Mouse (Mus musculus) midbrain, postnatal 0 days (tissue): ENCODE data around the gene Sel1l. TPM values are rescaled to one million over a fixed set of nuclear protein-coding genes. Genes with fewer than 3 reads are reported as not detected.

Experiments
- ATAC-seq: fragments of 200-750 bp; cut with Nextera tagmentation; 2 replicates; pipeline ENCODE4 v1.8.0; 2017; ENCODE audit warnings: moderate number of reproducible peaks, mild to moderate bottlenecking, moderate TSS enrichment, moderate library complexity; ENCODE audit not compliant: low FRiP score
- DNase-seq: peaks from one replicate; pipeline ENCODE4 v3.0.0-alpha.2; 2015; ENCODE audit warnings: low spot score
- H3K27ac ChIP-seq: fragments of 300-500 bp; sonication (generic); 2 replicates; pipeline ENCODE4 v1.5.1; 2014; ENCODE audit warnings: low read depth, mild to moderate bottlenecking, low read length, mixed read lengths
- H3K27me3 ChIP-seq: fragments of 300-500 bp; sonication (generic); 2 replicates; pipeline ENCODE4 v1.6.1; 2014; ENCODE audit warnings: low read length, control low read depth, mixed read lengths; ENCODE audit not compliant: insufficient read depth
- H3K36me3 ChIP-seq: fragments of 300-500 bp; sonication (generic); 2 replicates; pipeline ENCODE4 v1.6.1; 2014; ENCODE audit warnings: low read length, control low read depth, mixed read lengths; ENCODE audit not compliant: insufficient read depth
- H3K4me1 ChIP-seq: fragments of 300-500 bp; sonication (generic); 2 replicates; pipeline ENCODE4 v1.6.1; 2014; ENCODE audit warnings: mild to moderate bottlenecking, control low read depth, antibody characterized with exemption, low read length, mixed read lengths; ENCODE audit not compliant: insufficient read depth
- H3K4me2 ChIP-seq: fragments of 300-500 bp; sonication (generic); 2 replicates; pipeline ENCODE4 v1.6.1; 2014; ENCODE audit warnings: low read depth, mild to moderate bottlenecking, low read length, mixed read lengths; ENCODE audit not compliant: poor library complexity, severe bottlenecking
- H3K4me3 ChIP-seq: fragments of 300-500 bp; sonication (generic); 2 replicates; pipeline ENCODE4 v1.5.1; 2014; ENCODE audit warnings: low read depth, mild to moderate bottlenecking, low read length, moderate library complexity
- H3K9ac ChIP-seq: fragments of 300-500 bp; sonication (generic); replicated peaks from 2 replicates; pipeline ENCODE4 v1.6.1; 2014; ENCODE audit warnings: mild to moderate bottlenecking, low read length, moderate library complexity, mixed read lengths; ENCODE audit not compliant: poor library complexity, severe bottlenecking
- H3K9me3 ChIP-seq: fragments of 300-500 bp; sonication (generic); 2 replicates; pipeline ENCODE4 v1.6.1; 2016; ENCODE audit warnings: low read length, control low read depth
- CTCF ChIP-seq: IDR thresholded peaks from 2 replicates; pipeline ENCODE4 v1.5.1; 2016; ENCODE audit warnings: antibody characterized with exemption, mild to moderate bottlenecking
- WGBS: fragments of 180-500 bp; shearing (Covaris S2); extraction: QIAGEN DNeasy Blood & Tissue Kit; methylation state at CpG from one replicate; pipeline ENCODE4 v1.1.7; 2014; 5-methylcytosine and 5-hydroxymethylcytosine counted together
- microRNA-seq: library from miRNA; unstranded; fragments of <30 nt; microRNA quantifications from one replicate; pipeline ENCODE4, GENCODE M21; 2016; ENCODE audit warnings: borderline number of aligned reads
- polyA plus RNA-seq: library from polyadenylated mRNA; unstranded; fragments of >200 nt; fragmentation: Nextera tagmentation; extraction: Ambion mirVana; gene quantifications from 2 replicates; pipeline ENCODE4 v1.2.1, GENCODE M21; 2015
- total RNA-seq: library from RNA; depleted of rRNA; stranded (reverse); fragments of >200 nt; gene quantifications from 2 replicates; pipeline ENCODE4 v1.2.3, GENCODE M21; 2014; rRNA removed

Gene Sel1l
- total and polyA plus RNA-seq, 2 experiments from 2014 or later: 67.3 to 93.3 TPM

DNA sequence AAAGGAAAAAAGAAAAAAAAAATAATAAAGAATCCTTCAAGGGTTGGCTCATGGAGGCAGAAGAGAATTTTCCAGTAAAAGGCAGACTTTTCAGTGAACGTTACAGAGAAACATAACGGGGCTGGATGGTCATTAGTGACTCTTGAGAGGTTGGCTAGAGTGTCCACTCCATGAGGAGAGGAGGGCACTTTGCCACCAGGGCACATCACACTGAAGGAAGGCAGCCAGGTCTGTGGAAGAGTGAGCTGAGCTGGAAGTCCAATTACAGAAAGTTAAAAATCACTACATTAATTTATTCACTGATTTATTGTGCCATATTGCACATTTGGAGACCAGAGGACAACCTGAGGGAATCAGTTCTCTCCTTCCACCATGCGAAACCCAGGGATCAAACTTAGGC is 89.1 kb downstream of the Sel1l start:
- H3K36me3 ChIP-seq: no peaks in the 10 kb centered on the region
- H3K27ac ChIP-seq: no peak overlapping the region
- H3K9ac ChIP-seq: no peak overlapping the region
- H3K9me3 ChIP-seq: no peaks in the 10 kb centered on the region
- H3K27me3 ChIP-seq: no peaks in the 10 kb centered on the region
- DNase-seq: no peak
- no peak overlapping the region for H3K4me2 ChIP-seq
- 82% methylated on average over 3 of the region's 3 CpGs for WGBS
- no peaks in the 10 kb centered on the region for H3K4me1 ChIP-seq
- no peak for ATAC-seq
- H3K4me3 ChIP-seq: no peak overlapping the region
- no peak for TF ChIP-seq CTCF

DNA sequence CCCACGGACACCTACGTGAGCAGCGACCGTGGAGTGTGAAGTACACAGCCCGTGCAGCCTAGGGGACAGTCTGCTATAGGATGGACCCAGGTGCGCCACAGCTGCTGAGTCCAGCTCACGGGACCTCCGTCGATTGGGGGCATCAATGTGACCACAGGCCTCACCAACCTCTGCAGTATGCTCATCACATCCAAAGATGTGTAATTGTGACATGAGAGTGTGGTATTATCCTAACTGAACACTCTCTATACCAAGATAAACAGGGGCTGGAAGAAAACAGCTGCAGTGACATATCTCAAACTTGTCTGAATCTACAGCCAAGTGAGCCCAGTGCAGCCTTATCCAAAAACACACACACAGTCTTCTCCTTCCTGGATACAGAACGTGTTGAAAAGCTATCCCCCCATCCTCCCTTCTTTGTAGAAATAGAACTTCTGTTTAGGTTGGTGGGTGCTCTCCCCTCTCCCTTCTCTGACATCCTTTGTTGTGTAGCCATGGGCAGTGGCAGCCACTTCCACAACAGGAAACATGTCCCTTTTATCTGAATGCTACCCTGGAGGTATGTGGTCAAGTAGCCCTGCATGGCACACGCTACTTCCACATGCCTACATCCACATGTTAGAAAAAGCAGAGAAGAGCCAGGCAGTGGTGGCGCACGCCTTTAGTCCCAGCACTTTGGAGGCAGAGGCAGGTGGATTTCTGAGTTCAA is 90.9 kb downstream of the Sel1l start:
- Histone ChIP-seq H3K36me3 (no peaks in the 10 kb centered on the region), H3K27me3 (no peaks in the 10 kb centered on the region), H3K4me1 (no peaks in the 10 kb centered on the region), H3K4me2 (no peak overlapping the region), H3K9ac (no peak overlapping the region), H3K4me3 (no peak overlapping the region), H3K27ac (no peak overlapping the region), H3K9me3 (no peaks in the 10 kb centered on the region)
- DNase-seq: no peak
- ATAC-seq: no peak
- no peak for TF ChIP-seq CTCF
- 87% methylated on average over 13 of the region's 13 CpGs for WGBS

DNA sequence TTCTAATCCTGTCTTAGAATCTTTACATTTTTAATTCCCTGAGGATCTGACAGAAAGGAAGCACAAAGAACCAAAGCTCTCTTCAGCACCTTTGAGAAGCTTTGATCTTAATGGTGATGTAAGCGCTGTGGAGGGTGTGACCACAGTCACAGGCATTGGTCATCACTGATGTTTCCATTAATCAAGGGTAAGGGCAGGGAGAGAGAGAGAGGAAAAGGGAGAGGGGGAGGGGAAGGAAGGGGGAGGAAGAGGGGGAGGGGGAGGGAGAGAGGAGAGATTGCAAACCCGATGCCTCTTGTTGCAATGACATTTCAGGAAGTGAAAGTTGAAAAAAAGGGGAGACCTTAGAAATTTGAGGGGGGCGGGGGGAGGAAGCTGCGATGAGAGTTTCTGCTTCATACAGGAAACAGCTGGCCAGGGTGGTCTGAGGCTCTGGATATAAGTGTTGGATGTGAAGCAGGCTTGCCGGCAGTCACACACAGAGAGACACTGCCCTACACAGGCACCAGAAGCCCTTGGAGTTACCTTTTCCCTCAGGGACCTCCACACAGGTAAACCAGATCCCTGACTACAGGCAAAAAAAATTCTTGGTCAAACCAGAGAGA is 92.3 kb downstream of the Sel1l start:
- no peak for TF ChIP-seq CTCF
- no peaks in the 10 kb centered on the region for H3K4me1 ChIP-seq
- ATAC-seq: no peak
- no peaks in the 10 kb centered on the region for H3K9me3 ChIP-seq
- H3K36me3 ChIP-seq: no peaks in the 10 kb centered on the region
- H3K27ac ChIP-seq: no peak overlapping the region
- no peak overlapping the region for H3K4me2 ChIP-seq
- no peak overlapping the region for H3K4me3 ChIP-seq
- DNase-seq: no peak
- H3K9ac ChIP-seq: no peak overlapping the region
- 75% methylated on average over 5 of the region's 5 CpGs for WGBS
- no peaks in the 10 kb centered on the region for H3K27me3 ChIP-seq

Small RNA genes lying within 50 kb of the gene (microRNA-seq; reads per million reads assigned to microRNA genes)
- not detected for gene Gm22015

Other genes starting within 250 kb of the Sel1l start
- gene Ston2, start 60.8 kb downstream of the Sel1l start, total RNA-seq: 9.4 and 16.8 TPM in 2 replicates
- 5.6 and 7.4 TPM in 2 replicates for gene Ston2, start 60.8 kb downstream of the Sel1l start, polyA plus RNA-seq